Mouse (Mus musculus): Measurements from ENCODE around the gene Carmil3.

DNA sequence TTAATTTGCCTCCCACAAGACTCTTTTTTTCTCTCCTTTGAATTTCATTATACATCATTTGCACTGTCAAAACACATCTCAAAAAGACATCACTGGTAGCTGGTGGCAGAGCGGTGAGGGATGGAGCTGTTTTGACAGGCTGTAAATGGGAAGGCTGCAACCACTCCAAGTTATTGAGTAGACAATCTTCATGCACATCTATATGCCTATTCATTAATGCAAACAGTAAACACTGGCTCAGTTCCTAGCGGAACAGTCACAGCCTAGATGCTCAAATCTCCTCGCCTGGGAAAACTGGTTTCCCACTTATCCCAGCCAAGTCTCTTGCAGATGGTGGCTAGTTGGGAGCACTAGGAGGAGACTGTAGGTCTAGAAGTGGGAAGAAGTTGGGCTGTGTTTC, 31.7 kb upstream of the Carmil3 start:
- no peak for TF ChIP-seq CTCF (IDR thresholded peaks at IDR 0.05; ENCODE audit: low read depth, low read length)
- TF ChIP-seq POLR2A (IDR thresholded peaks at IDR 0.05; ENCODE audit: insufficient read depth, low read length), result no peak

Measured in ES-Bruce4 (cell line).